Mouse (Mus musculus) hematopoietic stem cell, adult 5-6 weeks (primary cell): ENCODE measurements around the gene Adad1. TPM values are rescaled to one million over a fixed set of nuclear protein-coding genes. Genes with fewer than 3 reads are reported as not detected.

Source experiments
- ATAC-seq, 2 experiments: fragments of 125-278 bp in 1 of 2; replicated peaks in 1 of 2; 2 replicates each; pipeline ENCODE4 v1.8.0; 2016 to 2017; ENCODE audit warnings: inconsistent platforms in 2 of 2, mild to moderate bottlenecking in 2 of 2, moderate number of reproducible peaks in 2 of 2, low read depth in 1 of 2, moderate TSS enrichment in 1 of 2; ENCODE audit not compliant: low FRiP score in 2 of 2, poor library complexity in 2 of 2, severe bottlenecking in 2 of 2, insufficient read depth in 1 of 2, low TSS enrichment in 1 of 2
- total RNA-seq: library from RNA; stranded (forward); fragments of 172-1452, 232-1000 nt; gene quantifications from 2 replicates; pipeline ENCODE4 v1.2.3, GENCODE M21; 2017

The Adad1 gene
- total RNA-seq, 1 experiment from 2014 or later, result not detected

- peak; percentile 51 to 79 for ATAC-seq
Observed at GRCm38 (mm10) chr3:37153004-37153403, 89.7 kb downstream of the Adad1 start.

DNA sequence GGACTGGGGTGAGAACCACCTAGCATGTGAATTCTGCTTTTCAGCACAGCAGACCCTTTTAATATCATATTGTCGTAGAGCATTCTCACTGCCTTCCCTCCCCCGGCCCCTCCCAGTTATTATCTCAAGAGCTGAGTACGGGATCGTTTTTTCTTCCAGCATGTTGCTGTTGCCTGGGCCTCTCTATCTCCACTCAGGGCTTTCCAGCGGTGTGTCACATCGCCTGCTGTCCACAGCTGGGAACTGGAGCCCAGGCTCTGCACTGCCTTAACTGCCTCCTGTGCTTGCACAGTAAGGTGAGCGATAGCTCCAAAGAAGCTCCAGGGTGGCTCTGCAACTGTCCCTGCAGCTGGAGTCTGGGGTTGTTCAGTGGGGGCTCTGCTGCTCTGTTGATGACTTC is 91.1 kb downstream of the Adad1 start:
- ATAC-seq, result no peak

DNA sequence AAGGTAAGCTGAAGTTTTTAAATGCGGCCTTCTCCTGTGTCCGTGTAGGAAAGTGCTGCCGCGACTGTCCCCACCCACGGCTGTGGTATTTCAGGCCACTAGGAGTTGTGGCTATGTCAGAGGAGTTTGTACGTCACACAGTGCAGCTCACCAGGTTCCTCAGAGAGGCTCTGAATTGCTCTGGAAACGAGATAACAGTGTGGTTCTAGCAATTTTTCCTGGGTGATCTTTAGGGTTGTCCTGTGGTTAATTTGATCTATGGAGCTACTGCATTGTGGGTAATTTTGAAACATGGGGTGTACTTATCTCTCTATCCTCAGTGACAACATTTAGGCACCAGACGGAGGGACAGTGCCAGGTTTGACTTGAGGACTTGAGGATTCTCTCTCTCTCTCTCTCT is 93.8 kb downstream of the Adad1 start:
- ATAC-seq, result 0 out of 4 replicates have a peak, but pooled peaks of 1 of the 2 experiments have one; percentile 24

DNA sequence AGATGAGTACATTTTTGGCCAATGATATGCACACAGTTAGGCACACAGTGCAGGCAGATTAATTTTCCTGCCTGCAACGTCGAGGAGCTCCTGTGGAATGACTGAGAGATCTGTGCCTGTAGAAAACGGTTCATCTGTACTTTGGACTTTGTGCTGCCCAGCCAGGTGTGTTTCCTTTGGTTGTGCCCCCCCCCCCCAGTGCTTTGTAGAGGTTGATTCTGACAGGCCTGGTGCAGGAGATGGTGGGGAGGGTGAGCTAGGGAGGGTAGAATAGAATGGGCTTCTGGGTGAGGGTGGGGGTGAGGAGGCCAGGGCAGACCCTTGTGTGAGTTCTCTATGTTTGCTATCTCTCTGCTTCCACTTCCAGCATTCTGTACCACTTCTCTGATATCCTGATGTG is 94.9 kb downstream of the Adad1 start:
- ATAC-seq, result no peak

DNA sequence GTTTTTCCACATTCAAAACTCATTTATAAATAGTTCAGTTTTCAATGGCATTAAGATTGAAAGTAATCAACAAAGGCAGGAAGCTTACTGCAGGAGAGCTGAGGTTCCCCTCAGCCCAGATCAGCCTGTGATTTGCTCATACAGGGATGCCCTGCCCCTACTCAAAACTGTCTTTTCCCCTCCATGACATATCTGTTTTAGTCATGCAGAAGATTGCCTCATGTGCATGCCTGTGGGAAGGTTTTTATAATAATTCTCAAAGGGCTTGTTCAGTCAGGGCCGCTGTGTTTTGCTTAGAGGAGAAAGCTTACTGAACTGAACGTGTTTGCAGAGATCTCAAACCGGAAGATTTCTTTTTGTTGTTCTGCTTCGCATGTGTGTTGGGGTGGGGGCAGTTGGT is 97.8 kb downstream of the Adad1 start:
- no peak for ATAC-seq

DNA sequence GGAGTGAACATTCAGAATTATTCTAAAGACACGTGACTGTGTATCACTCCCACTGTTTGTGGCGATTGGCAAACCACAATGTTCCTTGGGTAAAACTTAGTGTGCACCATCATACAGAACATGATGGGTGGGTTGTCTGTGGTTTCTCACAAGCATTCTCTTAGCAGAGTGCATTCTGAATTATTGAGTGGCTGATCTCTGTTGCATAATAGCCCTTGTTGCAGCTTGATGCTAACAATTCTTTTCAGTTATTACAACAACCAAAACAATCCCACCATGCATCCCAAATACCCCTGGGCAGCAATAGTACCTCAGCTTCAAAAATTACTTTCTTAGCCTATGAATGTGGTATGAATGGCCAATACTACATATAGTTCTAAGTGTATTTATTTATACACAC is 106.0 kb downstream of the Adad1 start:
- ATAC-seq, result no peak

Other genes with a start within 250 kb of the Adad1 start
- 59.2 and 76.9 TPM in 2 replicates for gene 4932438A13Rik, start 200.4 kb upstream of the Adad1 start, total RNA-seq
- not detected in 2 replicates for gene Il2, start 62.4 kb downstream of the Adad1 start, total RNA-seq
- not detected in 2 replicates for gene Il21, start 169.1 kb downstream of the Adad1 start, total RNA-seq
- 8.4 and 8.9 TPM in 2 replicates for gene Bbs12, start 249.0 kb downstream of the Adad1 start, total RNA-seq
- 5.9 and 6.7 TPM in 2 replicates for gene Cetn4, start 249.2 kb downstream of the Adad1 start, total RNA-seq